Mouse (Mus musculus): Measurements from ENCODE around the gene Snap47. TPM values are rescaled to one million over a fixed set of nuclear protein-coding genes. Genes with fewer than 3 reads are reported as not detected.

Snap47 gene
- total and polyA plus RNA-seq, 2 experiments from 2014 or later, result 467 to 588 TPM

DNA sequence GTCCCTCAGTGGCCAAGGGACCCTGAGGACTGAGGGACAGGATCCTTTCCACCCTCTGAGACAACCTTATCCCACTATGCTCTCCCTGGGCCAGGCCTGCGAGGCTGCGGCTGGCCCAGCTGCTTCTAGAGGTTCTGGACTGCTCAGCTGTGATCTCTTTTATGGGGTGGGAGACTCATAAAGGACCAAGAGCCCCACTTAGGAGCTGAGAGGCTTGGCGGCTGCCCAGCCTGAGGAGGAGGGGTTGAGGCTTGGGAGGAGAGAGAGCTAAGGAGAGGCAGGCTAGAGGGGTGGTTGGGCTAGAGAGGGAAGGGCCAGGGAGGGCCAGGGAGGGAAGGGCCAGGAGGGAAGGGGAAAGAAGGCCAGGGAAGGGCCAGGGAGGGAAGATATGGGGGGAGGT, 86.6 kb downstream of the Snap47 start:
- ATAC-seq (ENCODE audit: low FRiP score), result no peak
- 64% methylated on average over 3 of the region's 3 CpGs for whole genome bisulfite sequencing
- TF ChIP-seq CTCF (IDR thresholded peaks at IDR 0.05), result no peak

DNA sequence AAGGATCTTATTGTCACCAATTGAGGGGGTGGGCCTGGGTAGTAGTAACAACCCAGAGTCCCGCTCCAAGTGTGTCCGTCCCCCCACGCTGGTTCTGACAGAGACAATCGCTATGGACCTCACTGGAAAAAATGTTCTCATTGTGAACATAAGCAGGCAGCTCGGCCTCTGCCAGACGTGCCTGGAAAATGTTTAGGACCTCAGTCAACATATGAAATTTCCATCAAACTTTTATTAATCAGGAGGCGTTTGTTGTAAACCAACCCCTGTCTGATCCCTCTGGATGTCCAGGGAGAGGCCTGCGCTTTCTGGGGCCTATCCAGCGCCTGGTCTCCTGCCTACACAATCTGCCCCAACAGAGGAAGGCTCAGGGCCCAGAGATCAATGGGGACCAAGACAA, 87.0 kb downstream of the Snap47 start:
- Histone ChIP-seq H3K4me2 (ENCODE audit: low read depth, low read length, poor library complexity, severe bottlenecking) (no peak overlapping the region), H3K9me3 (ENCODE audit: low read length) (no peaks in the 10 kb centered on the region), H3K4me3 (ENCODE audit: low read depth, low read length) (no peak overlapping the region), H3K36me3 (ENCODE audit: insufficient read depth, low read length) (no peaks in the 10 kb centered on the region), H3K9ac (replicated peaks; ENCODE audit: low read length, poor library complexity, severe bottlenecking) (no peak overlapping the region), H3K27me3 (ENCODE audit: insufficient read depth, low read length) (no peaks in the 10 kb centered on the region), H3K27ac (ENCODE audit: low read depth, low read length) (no peak overlapping the region), H3K4me1 (ENCODE audit: insufficient read depth, low read length) (no peaks in the 10 kb centered on the region)
- DNase-seq (ENCODE audit: low spot score) (no peak), ATAC-seq (ENCODE audit: low FRiP score) (no peak)
- no peak for TF ChIP-seq CTCF (IDR thresholded peaks at IDR 0.05)
- 88% methylated on average over 9 of the region's 9 CpGs for WGBS

More for the DNA sequence above, 86.6 kb downstream of the Snap47 start:
- H3K9me3 ChIP-seq (ENCODE audit: low read length), result no peaks in the 10 kb centered on the region
- H3K4me2 ChIP-seq (ENCODE audit: low read depth, low read length, poor library complexity, severe bottlenecking), result no peak overlapping the region
- H3K27ac ChIP-seq (ENCODE audit: low read depth, low read length), result no peak overlapping the region
- H3K9ac ChIP-seq (replicated peaks; ENCODE audit: low read length, poor library complexity, severe bottlenecking), result no peak overlapping the region
- H3K4me1 ChIP-seq (ENCODE audit: insufficient read depth, low read length), result no peaks in the 10 kb centered on the region
- H3K4me3 ChIP-seq (ENCODE audit: low read depth, low read length), result no peak overlapping the region
- H3K36me3 ChIP-seq (ENCODE audit: insufficient read depth, low read length), result no peaks in the 10 kb centered on the region
- H3K27me3 ChIP-seq (ENCODE audit: insufficient read depth, low read length), result no peaks in the 10 kb centered on the region
- no peak for DNase-seq (ENCODE audit: low spot score)

DNA sequence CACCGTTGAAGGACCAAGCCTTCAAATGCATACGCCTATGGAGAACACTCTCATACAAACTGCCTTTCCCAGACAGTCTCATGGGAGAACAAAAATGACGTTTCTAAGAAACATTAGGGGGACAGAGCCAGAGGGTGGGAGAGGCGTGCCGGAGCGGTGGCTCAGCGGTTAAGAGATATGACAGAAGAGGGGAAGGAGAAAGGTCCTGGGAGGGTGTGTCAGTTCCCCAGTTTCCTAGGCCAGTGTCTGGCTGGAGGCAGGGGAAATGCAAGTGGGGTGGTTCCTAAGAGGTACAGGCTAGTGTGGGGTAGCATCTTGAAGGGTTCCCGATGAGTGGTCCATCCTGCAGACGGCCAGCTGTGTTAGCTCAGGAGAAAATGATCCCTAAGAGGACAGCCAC, 89.7 kb downstream of the Snap47 start:
- no peak overlapping the region for H3K4me2 ChIP-seq (ENCODE audit: low read depth, low read length, poor library complexity, severe bottlenecking)
- TF ChIP-seq CTCF (IDR thresholded peaks at IDR 0.05), result no peak
- H3K27ac ChIP-seq (ENCODE audit: low read depth, low read length), result no peak overlapping the region
- H3K9me3 ChIP-seq (ENCODE audit: low read length), result no peaks in the 10 kb centered on the region
- H3K36me3 ChIP-seq (ENCODE audit: insufficient read depth, low read length), result no peaks in the 10 kb centered on the region
- H3K4me3 ChIP-seq (ENCODE audit: low read depth, low read length), result no peak overlapping the region
- H3K9ac ChIP-seq (replicated peaks; ENCODE audit: low read length, poor library complexity, severe bottlenecking), result no peak overlapping the region
- no peaks in the 10 kb centered on the region for H3K27me3 ChIP-seq (ENCODE audit: insufficient read depth, low read length)
- no peaks in the 10 kb centered on the region for H3K4me1 ChIP-seq (ENCODE audit: insufficient read depth, low read length)
- DNase-seq (ENCODE audit: low spot score), result no peak
- ATAC-seq (ENCODE audit: low FRiP score), result no peak
- WGBS, result 92% methylated on average over 9 of the region's 9 CpGs

Other genes starting within 250 kb of the Snap47 start
- gene Mrpl55, start 248.7 kb downstream of the Snap47 start, total RNA-seq (2014; rRNA removed), result 65.0 and 80.6 TPM in 2 replicates
- 104 and 112 TPM in 2 replicates for gene Mrpl55, start 248.7 kb downstream of the Snap47 start, polyA plus RNA-seq (2015; fragmentation: Nextera tagmentation; extraction: Ambion mirVana)
- gene 2310033P09Rik, start 242.9 kb downstream of the Snap47 start, total RNA-seq (2014; rRNA removed), result 7.0 and 7.3 TPM in 2 replicates
- 25.5 and 28.3 TPM in 2 replicates for gene 2310033P09Rik, start 242.9 kb downstream of the Snap47 start, polyA plus RNA-seq (2015; fragmentation: Nextera tagmentation; extraction: Ambion mirVana)
- 372 and 409 TPM in 2 replicates for gene Arf1, start 222.9 kb downstream of the Snap47 start, total RNA-seq (2014; rRNA removed)
- 626 and 656 TPM in 2 replicates for gene Arf1, start 222.9 kb downstream of the Snap47 start, polyA plus RNA-seq (2015; fragmentation: Nextera tagmentation; extraction: Ambion mirVana)
- gene Wnt3a, start 160.4 kb downstream of the Snap47 start, total RNA-seq (2014; rRNA removed), result 0.16 TPM in 1 of 2 replicates, not detected in the other
- gene Wnt3a, start 160.4 kb downstream of the Snap47 start, polyA plus RNA-seq (2015; fragmentation: Nextera tagmentation; extraction: Ambion mirVana), result 0.10 TPM in 1 of 2 replicates, not detected in the other
- gene Wnt9a, start 144.3 kb downstream of the Snap47 start, total RNA-seq (2014; rRNA removed), result 4.2 and 5.6 TPM in 2 replicates
- 2.3 and 2.9 TPM in 2 replicates for gene Wnt9a, start 144.3 kb downstream of the Snap47 start, polyA plus RNA-seq (2015; fragmentation: Nextera tagmentation; extraction: Ambion mirVana)
- gene Prss38, start 75.5 kb downstream of the Snap47 start, total RNA-seq (2014; rRNA removed), result not detected in 2 replicates
- gene Prss38, start 75.5 kb downstream of the Snap47 start, polyA plus RNA-seq (2015; fragmentation: Nextera tagmentation; extraction: Ambion mirVana), result 0.22 TPM in 1 of 2 replicates, not detected in the other
- gene Jmjd4, start 1.1 kb downstream of the Snap47 start, total RNA-seq (2014; rRNA removed), result 38.0 and 39.8 TPM in 2 replicates
- 22.7 and 24.0 TPM in 2 replicates for gene Jmjd4, start 1.1 kb downstream of the Snap47 start, polyA plus RNA-seq (2015; fragmentation: Nextera tagmentation; extraction: Ambion mirVana)
- gene Zfp867, start 21.3 kb upstream of the Snap47 start, total RNA-seq (2014; rRNA removed), result 7.6 and 11.2 TPM in 2 replicates
- gene Zfp867, start 21.3 kb upstream of the Snap47 start, polyA plus RNA-seq (2015; fragmentation: Nextera tagmentation; extraction: Ambion mirVana), result 6.4 and 8.0 TPM in 2 replicates
- 20.2 and 30.4 TPM in 2 replicates for gene Zkscan17, start 75.6 kb upstream of the Snap47 start, total RNA-seq (2014; rRNA removed)
- 13.3 and 14.7 TPM in 2 replicates for gene Zkscan17, start 75.6 kb upstream of the Snap47 start, polyA plus RNA-seq (2015; fragmentation: Nextera tagmentation; extraction: Ambion mirVana)
- 0.27 TPM in 1 of 2 replicates, not detected in the other for gene Nlrp3, start 90.4 kb upstream of the Snap47 start, total RNA-seq (2014; rRNA removed)
- 0.07 and 0.11 TPM in 2 replicates for gene Nlrp3, start 90.4 kb upstream of the Snap47 start, polyA plus RNA-seq (2015; fragmentation: Nextera tagmentation; extraction: Ambion mirVana)
- not detected in 2 replicates for gene Olfr222, start 125.0 kb upstream of the Snap47 start, total RNA-seq (2014; rRNA removed)
- not detected in 2 replicates for gene Olfr222, start 125.0 kb upstream of the Snap47 start, polyA plus RNA-seq (2015; fragmentation: Nextera tagmentation; extraction: Ambion mirVana)
- not detected in 2 replicates for gene Olfr223, start 142.1 kb upstream of the Snap47 start, total RNA-seq (2014; rRNA removed)
- not detected in 2 replicates for gene Olfr223, start 142.1 kb upstream of the Snap47 start, polyA plus RNA-seq (2015; fragmentation: Nextera tagmentation; extraction: Ambion mirVana)
- gene Mprip, start 210.1 kb upstream of the Snap47 start, total RNA-seq (2014; rRNA removed), result 157 and 172 TPM in 2 replicates
- 49.3 and 53.3 TPM in 2 replicates for gene Mprip, start 210.1 kb upstream of the Snap47 start, polyA plus RNA-seq (2015; fragmentation: Nextera tagmentation; extraction: Ambion mirVana)

Data from midbrain, postnatal 0 days (tissue).